ENCODE assay signal across 24 mouse cellular contexts in genomic region chr7:45815984-45816351, GRCm38 (mm10). TPM values are rescaled to one million over a fixed set of nuclear protein-coding genes. Genes with fewer than 3 reads are reported as not detected.
A peak's percentile ranks its signal among the peaks of the same experiment; 100 is the strongest.
DNase-seq lines count a peak whose midpoint lies in the region; ATAC-seq and TF ChIP-seq lines count a peak whose summit lies in the region.
"Had no signal": no experiment of that assay in that cellular context is flagged by ENCODE, and none has a peak within 500 bp of the region (broad histone marks: within the 10 kb centered on the region; RNA-seq: fewer than 3 reads in every experiment).

No protein-coding gene starts in this region.

- no peak for TF ChIP-seq CTCF in hindbrain, postnatal 0 days (IDR thresholded peaks at IDR 0.05; ENCODE audit: low read depth)
- no peak for TF ChIP-seq CTCF in midbrain, postnatal 0 days (IDR thresholded peaks at IDR 0.05)

- H3K4me2 ChIP-seq in forebrain, embryonic 16.5 days (ENCODE audit: low read length): no peak overlapping the region
- no peak overlapping the region for H3K4me2 ChIP-seq in neural tube, embryonic 13.5 days
- H3K4me2 ChIP-seq in neural tube, embryonic 15.5 days: no peak overlapping the region
- H3K4me2 ChIP-seq in hindbrain, postnatal 0 days (ENCODE audit: low read depth, low read length): no peak overlapping the region
- no peak overlapping the region for H3K4me2 ChIP-seq in midbrain, postnatal 0 days (ENCODE audit: low read depth, low read length, poor library complexity, severe bottlenecking)
- H3K4me2 ChIP-seq: embryonic facial prominence, embryonic 12.5 days; heart, embryonic 15.5 days had no signal

- peak overlapping the region; percentile 100 for H3K27ac ChIP-seq in forebrain, embryonic 10.5 days
- H3K27ac ChIP-seq in forebrain, embryonic 16.5 days (ENCODE audit: low read length): no peak overlapping the region
- peak overlapping the region; percentile 78; the same call in 1 of the 2 replicates for H3K27ac ChIP-seq in neural tube, embryonic 13.5 days (replicated peaks)
- no peak overlapping the region; the same call in 1 of the 2 replicates for H3K27ac ChIP-seq in neural tube, embryonic 15.5 days (replicated peaks)
- peak overlapping the region; percentile 62; the same call in 1 of the 2 replicates for H3K27ac ChIP-seq in hindbrain, postnatal 0 days
- peak overlapping the region; percentile 64; the same call in 1 of the 2 replicates for H3K27ac ChIP-seq in midbrain, postnatal 0 days (ENCODE audit: low read depth, low read length)
- H3K27ac ChIP-seq: embryonic facial prominence, embryonic 12.5 days; gastrocnemius, adult 2 months; heart, adult 2 months; heart, embryonic 15.5 days; liver, embryonic 12.5 days; macrophage had no signal

- ATAC-seq in forebrain, embryonic 16.5 days: no peak
- no peak for ATAC-seq in neural tube, embryonic 13.5 days (ENCODE audit: low read depth)
- no peak for ATAC-seq in neural tube, embryonic 15.5 days (ENCODE audit: low FRiP score)
- no peak for ATAC-seq in hindbrain, postnatal 0 days
- no peak for ATAC-seq in midbrain, postnatal 0 days (ENCODE audit: low FRiP score)
- ATAC-seq: liver, embryonic 12.5 days had no signal

- DNase-seq in forebrain, embryonic 10.5 days (ENCODE audit: extremely low spot score, low spot score): no peak
- DNase-seq in hindbrain, postnatal 0 days (ENCODE audit: low spot score): no peak
- no peak for DNase-seq in midbrain, postnatal 0 days (ENCODE audit: low spot score)
- DNase-seq in heart, adult 18-20 months: no peak
- no peak for DNase-seq in retina, embryonic 14.5 days (ENCODE audit: low spot score)
- DNase-seq: adrenal gland, adult 8-10 months; gastrocnemius, adult 2 months; heart, adult 2 months; kidney, adult 8-10 months; layer of hippocampus, postnatal 36 days; lung, embryonic 14.5 days; right cerebral cortex, postnatal 4 days had no signal

- H3K36me3 ChIP-seq in forebrain, embryonic 10.5 days (replicated peaks): peaks cover 23% of the 10 kb centered on the region
- peaks cover 13% of the 10 kb centered on the region for H3K36me3 ChIP-seq in forebrain, embryonic 16.5 days (ENCODE audit: control insufficient read depth, insufficient read depth)
- H3K36me3 ChIP-seq in neural tube, embryonic 13.5 days: peaks cover 19% of the 10 kb centered on the region
- H3K36me3 ChIP-seq in neural tube, embryonic 15.5 days: peaks cover 16% of the 10 kb centered on the region
- peaks cover 16% of the 10 kb centered on the region for H3K36me3 ChIP-seq in hindbrain, postnatal 0 days (ENCODE audit: insufficient read depth, low read length)
- H3K36me3 ChIP-seq in midbrain, postnatal 0 days (ENCODE audit: insufficient read depth, low read length): peaks cover 16% of the 10 kb centered on the region

- H3K4me1 ChIP-seq in forebrain, embryonic 10.5 days: peaks cover 40% of the 10 kb centered on the region
- peaks cover 26% of the 10 kb centered on the region for H3K4me1 ChIP-seq in forebrain, embryonic 16.5 days (replicated peaks; ENCODE audit: control insufficient read depth, insufficient read depth, low read length)
- peaks cover 38% of the 10 kb centered on the region for H3K4me1 ChIP-seq in neural tube, embryonic 13.5 days (replicated peaks)
- H3K4me1 ChIP-seq in neural tube, embryonic 15.5 days: peaks cover 35% of the 10 kb centered on the region
- peaks cover 24% of the 10 kb centered on the region for H3K4me1 ChIP-seq in hindbrain, postnatal 0 days (ENCODE audit: insufficient read depth, low read length)
- peaks cover 13% of the 10 kb centered on the region for H3K4me1 ChIP-seq in midbrain, postnatal 0 days (ENCODE audit: insufficient read depth, low read length)

- H3K9ac ChIP-seq in forebrain, embryonic 16.5 days (replicated peaks; ENCODE audit: low read depth, low read length): no peak overlapping the region
- no peak overlapping the region for H3K9ac ChIP-seq in neural tube, embryonic 13.5 days
- H3K9ac ChIP-seq in neural tube, embryonic 15.5 days (replicated peaks): no peak overlapping the region
- no peak overlapping the region for H3K9ac ChIP-seq in hindbrain, postnatal 0 days (replicated peaks; ENCODE audit: low read length)
- H3K9ac ChIP-seq in midbrain, postnatal 0 days (replicated peaks; ENCODE audit: low read length, poor library complexity, severe bottlenecking): no peak overlapping the region
- H3K9ac ChIP-seq: embryonic facial prominence, embryonic 12.5 days; heart, embryonic 15.5 days; hindbrain, embryonic 15.5 days; liver, embryonic 12.5 days; lung, embryonic 14.5 days had no signal

- H3K4me3 ChIP-seq in forebrain, embryonic 10.5 days: peak overlapping the region; percentile 93; the same call in 1 of the 2 replicates
- H3K4me3 ChIP-seq in forebrain, embryonic 16.5 days (replicated peaks; ENCODE audit: low read length): no peak overlapping the region
- H3K4me3 ChIP-seq in neural tube, embryonic 13.5 days: no peak overlapping the region
- no peak overlapping the region for H3K4me3 ChIP-seq in neural tube, embryonic 15.5 days (replicated peaks)
- no peak overlapping the region for H3K4me3 ChIP-seq in hindbrain, postnatal 0 days (ENCODE audit: low read length)
- H3K4me3 ChIP-seq in midbrain, postnatal 0 days (ENCODE audit: low read depth, low read length): no peak overlapping the region
- H3K4me3 ChIP-seq: embryonic facial prominence, embryonic 12.5 days; gastrocnemius, adult 2 months; heart, adult 2 months; heart, embryonic 15.5 days; hindbrain, embryonic 15.5 days; liver, embryonic 12.5 days had no signal

- 28% methylated on average over 2 of the region's 2 CpGs for WGBS in forebrain, embryonic 10.5 days
- WGBS in forebrain, embryonic 16.5 days: 18% methylated on average over 2 of the region's 2 CpGs
- WGBS in neural tube, embryonic 13.5 days: 74% methylated on average over 2 of the region's 2 CpGs
- WGBS in neural tube, embryonic 15.5 days: 74% methylated on average over 2 of the region's 2 CpGs
- WGBS in hindbrain, postnatal 0 days: 52% methylated on average over 2 of the region's 2 CpGs
- 27% methylated on average over 2 of the region's 2 CpGs for WGBS in midbrain, postnatal 0 days

- no peaks in the 10 kb centered on the region; the same call in 1 of the 2 replicates for H3K9me3 ChIP-seq in forebrain, embryonic 10.5 days
- H3K9me3 ChIP-seq in forebrain, embryonic 16.5 days (ENCODE audit: control insufficient read depth, low read length): no peaks in the 10 kb centered on the region
- H3K9me3 ChIP-seq in neural tube, embryonic 13.5 days: no peaks in the 10 kb centered on the region
- no peaks in the 10 kb centered on the region for H3K9me3 ChIP-seq in neural tube, embryonic 15.5 days (replicated peaks)
- no peaks in the 10 kb centered on the region for H3K9me3 ChIP-seq in hindbrain, postnatal 0 days (ENCODE audit: low read length)
- no peaks in the 10 kb centered on the region for H3K9me3 ChIP-seq in midbrain, postnatal 0 days (ENCODE audit: low read length)
- H3K9me3 ChIP-seq: embryonic facial prominence, embryonic 12.5 days; heart, embryonic 15.5 days; hindbrain, embryonic 15.5 days; liver, embryonic 12.5 days had no signal

- H3K27me3 ChIP-seq in forebrain, embryonic 10.5 days (ENCODE audit: poor library complexity, severe bottlenecking): peaks cover 34% of the 10 kb centered on the region
- H3K27me3 ChIP-seq in forebrain, embryonic 16.5 days (replicated peaks; ENCODE audit: control insufficient read depth, insufficient read depth, low read length): no peaks in the 10 kb centered on the region
- H3K27me3 ChIP-seq in neural tube, embryonic 13.5 days: peaks cover 17% of the 10 kb centered on the region
- H3K27me3 ChIP-seq in neural tube, embryonic 15.5 days (replicated peaks): no peaks in the 10 kb centered on the region
- H3K27me3 ChIP-seq in hindbrain, postnatal 0 days (ENCODE audit: insufficient read depth, low read length): no peaks in the 10 kb centered on the region
- no peaks in the 10 kb centered on the region for H3K27me3 ChIP-seq in midbrain, postnatal 0 days (ENCODE audit: insufficient read depth, low read length)
- H3K27me3 ChIP-seq: CH12.LX had no signal

RNA-seq across cellular contexts. Expression of gene Cyth2, which starts 1.6 kb away (rescaled TPM):
- polyA plus RNA-seq in forebrain, embryonic 10.5 days (2016; fragmentation: Nextera tagmentation; extraction: Ambion mirVana): 132 and 136 TPM in 2 replicates
- polyA plus RNA-seq in forebrain, embryonic 16.5 days (2015; fragmentation: Nextera tagmentation; extraction: Ambion mirVana): 327 and 379 TPM in 2 replicates
- polyA plus RNA-seq in neural tube, embryonic 13.5 days (2015; fragmentation: Nextera tagmentation; extraction: Ambion mirVana): 292 and 303 TPM in 2 replicates
- polyA plus RNA-seq in neural tube, embryonic 15.5 days (2015; fragmentation: Nextera tagmentation; extraction: Ambion mirVana): 211 and 253 TPM in 2 replicates
- 176 and 221 TPM in 2 replicates for total RNA-seq in hindbrain, postnatal 0 days (2014; rRNA removed)
- polyA plus RNA-seq in hindbrain, postnatal 0 days (2015; fragmentation: Nextera tagmentation; extraction: Ambion mirVana): 209 and 216 TPM in 2 replicates
- 210 and 223 TPM in 2 replicates for total RNA-seq in midbrain, postnatal 0 days (2014; rRNA removed)
- 219 and 236 TPM in 2 replicates for polyA plus RNA-seq in midbrain, postnatal 0 days (2015; fragmentation: Nextera tagmentation; extraction: Ambion mirVana)
- total RNA-seq in heart, adult 18-20 months (2021): 10 to 100 TPM; 65.8 to 68.9 TPM

RNA-seq across cellular contexts. Expression of gene Kcnj14, which starts 8.6 kb away (rescaled TPM):
- polyA plus RNA-seq in forebrain, embryonic 10.5 days (2016; fragmentation: Nextera tagmentation; extraction: Ambion mirVana): 0.76 and 0.78 TPM in 2 replicates
- 0.85 and 1.1 TPM in 2 replicates for polyA plus RNA-seq in forebrain, embryonic 16.5 days (2015; fragmentation: Nextera tagmentation; extraction: Ambion mirVana)
- polyA plus RNA-seq in neural tube, embryonic 13.5 days (2015; fragmentation: Nextera tagmentation; extraction: Ambion mirVana): 0.85 and 0.93 TPM in 2 replicates
- polyA plus RNA-seq in neural tube, embryonic 15.5 days (2015; fragmentation: Nextera tagmentation; extraction: Ambion mirVana): 1.4 and 1.7 TPM in 2 replicates
- 0.97 and 1.4 TPM in 2 replicates for total RNA-seq in hindbrain, postnatal 0 days (2014; rRNA removed)
- 0.89 and 1.2 TPM in 2 replicates for polyA plus RNA-seq in hindbrain, postnatal 0 days (2015; fragmentation: Nextera tagmentation; extraction: Ambion mirVana)
- 0.71 and 2.1 TPM in 2 replicates for total RNA-seq in midbrain, postnatal 0 days (2014; rRNA removed)
- 1.5 TPM in 2 replicates for polyA plus RNA-seq in midbrain, postnatal 0 days (2015; fragmentation: Nextera tagmentation; extraction: Ambion mirVana)
- 1 to 10 TPM; 1.2 to 1.8 TPM for total RNA-seq in heart, adult 18-20 months (2021)
- total RNA-seq: common myeloid progenitor, adult 5-6 weeks; monocyte, adult 5-6 weeks had no signal
- polyA plus RNA-seq: macrophage had no signal

RNA-seq across cellular contexts. Expression of gene Grwd1, which starts 14.8 kb away (rescaled TPM):
- 132 and 137 TPM in 2 replicates for polyA plus RNA-seq in forebrain, embryonic 10.5 days (2016; fragmentation: Nextera tagmentation; extraction: Ambion mirVana)
- 45.3 and 46.1 TPM in 2 replicates for polyA plus RNA-seq in forebrain, embryonic 16.5 days (2015; fragmentation: Nextera tagmentation; extraction: Ambion mirVana)
- 34.6 and 37.2 TPM in 2 replicates for polyA plus RNA-seq in neural tube, embryonic 13.5 days (2015; fragmentation: Nextera tagmentation; extraction: Ambion mirVana)
- polyA plus RNA-seq in neural tube, embryonic 15.5 days (2015; fragmentation: Nextera tagmentation; extraction: Ambion mirVana): 40.7 and 48.9 TPM in 2 replicates
- total RNA-seq in hindbrain, postnatal 0 days (2014; rRNA removed): 29.1 and 34.6 TPM in 2 replicates
- 44.6 and 48.6 TPM in 2 replicates for polyA plus RNA-seq in hindbrain, postnatal 0 days (2015; fragmentation: Nextera tagmentation; extraction: Ambion mirVana)
- 31.3 and 34.2 TPM in 2 replicates for total RNA-seq in midbrain, postnatal 0 days (2014; rRNA removed)
- 48.7 and 52.9 TPM in 2 replicates for polyA plus RNA-seq in midbrain, postnatal 0 days (2015; fragmentation: Nextera tagmentation; extraction: Ambion mirVana)
- total RNA-seq in heart, adult 18-20 months (2021): 10 to 100 TPM; 15.0 to 15.2 TPM

RNA-seq across cellular contexts. Expression of gene Sult2b1, which starts 31.5 kb away (rescaled TPM):
- polyA plus RNA-seq in forebrain, embryonic 10.5 days (2016; fragmentation: Nextera tagmentation; extraction: Ambion mirVana): 1.6 and 2.3 TPM in 2 replicates
- 5.5 and 7.1 TPM in 2 replicates for polyA plus RNA-seq in forebrain, embryonic 16.5 days (2015; fragmentation: Nextera tagmentation; extraction: Ambion mirVana)
- 4.9 and 5.2 TPM in 2 replicates for polyA plus RNA-seq in neural tube, embryonic 13.5 days (2015; fragmentation: Nextera tagmentation; extraction: Ambion mirVana)
- 7.1 and 8.6 TPM in 2 replicates for polyA plus RNA-seq in neural tube, embryonic 15.5 days (2015; fragmentation: Nextera tagmentation; extraction: Ambion mirVana)
- total RNA-seq in hindbrain, postnatal 0 days (2014; rRNA removed): 4.7 and 12.1 TPM in 2 replicates
- polyA plus RNA-seq in hindbrain, postnatal 0 days (2015; fragmentation: Nextera tagmentation; extraction: Ambion mirVana): 5.7 and 7.4 TPM in 2 replicates
- total RNA-seq in midbrain, postnatal 0 days (2014; rRNA removed): 5.0 and 5.1 TPM in 2 replicates
- 5.6 and 6.1 TPM in 2 replicates for polyA plus RNA-seq in midbrain, postnatal 0 days (2015; fragmentation: Nextera tagmentation; extraction: Ambion mirVana)
- not detected for total RNA-seq in heart, adult 18-20 months (2021)
- total RNA-seq: gastrocnemius, adult 2 months; heart, adult 2 months; monocyte, adult 5-6 weeks; neutrophil, adult 5-6 weeks had no signal

RNA-seq across cellular contexts. Expression of gene Lmtk3, which starts 32.4 kb away (rescaled TPM):
- 1.7 and 2.7 TPM in 2 replicates for polyA plus RNA-seq in forebrain, embryonic 10.5 days (2016; fragmentation: Nextera tagmentation; extraction: Ambion mirVana)
- 18.9 and 26.4 TPM in 2 replicates for polyA plus RNA-seq in forebrain, embryonic 16.5 days (2015; fragmentation: Nextera tagmentation; extraction: Ambion mirVana)
- polyA plus RNA-seq in neural tube, embryonic 13.5 days (2015; fragmentation: Nextera tagmentation; extraction: Ambion mirVana): 17.2 and 17.4 TPM in 2 replicates
- 19.3 and 26.0 TPM in 2 replicates for polyA plus RNA-seq in neural tube, embryonic 15.5 days (2015; fragmentation: Nextera tagmentation; extraction: Ambion mirVana)
- 125 and 133 TPM in 2 replicates for total RNA-seq in hindbrain, postnatal 0 days (2014; rRNA removed)
- polyA plus RNA-seq in hindbrain, postnatal 0 days (2015; fragmentation: Nextera tagmentation; extraction: Ambion mirVana): 13.6 and 13.9 TPM in 2 replicates
- 170 and 172 TPM in 2 replicates for total RNA-seq in midbrain, postnatal 0 days (2014; rRNA removed)
- 13.7 and 19.1 TPM in 2 replicates for polyA plus RNA-seq in midbrain, postnatal 0 days (2015; fragmentation: Nextera tagmentation; extraction: Ambion mirVana)
- not detected for total RNA-seq in heart, adult 18-20 months (2021)
- total RNA-seq: common myeloid progenitor, adult 5-6 weeks; monocyte, adult 5-6 weeks; neutrophil, adult 5-6 weeks had no signal
- polyA plus RNA-seq: heart, embryonic 15.5 days had no signal

Comparison
In these comparisons a context has a peak if more than half of its experiments do, and no peak if none do; other contexts are left out.
1. H3K27ac ChIP-seq: peak in forebrain, embryonic 10.5 days (single experiment), neural tube, embryonic 13.5 days (single experiment), hindbrain, postnatal 0 days (single experiment) and midbrain, postnatal 0 days (single experiment); none in forebrain, embryonic 16.5 days (single experiment) and neural tube, embryonic 15.5 days (single experiment).